Mouse (Mus musculus) bone marrow macrophage, adult 2 months (primary cell): ENCODE results near the gene Ppp6r2. TPM values are rescaled to one million over a fixed set of nuclear protein-coding genes. Genes with fewer than 3 reads are reported as not detected.

ENCODE experiments used
- H3K27ac ChIP-seq: 2 replicates; pipeline ENCODE4 v1.5.1; 2012; ENCODE audit warnings: low read depth, low read length; ENCODE audit not compliant: insufficient read depth
- H3K4me1 ChIP-seq: 2 replicates; pipeline ENCODE4 v1.6.1; 2012; ENCODE audit warnings: low read length; ENCODE audit not compliant: control insufficient read depth, insufficient read depth
- H3K4me3 ChIP-seq: 2 replicates; pipeline ENCODE4 v1.5.1; 2012; ENCODE audit warnings: mild to moderate bottlenecking, low read length, moderate library complexity; ENCODE audit not compliant: insufficient read depth
- CTCF ChIP-seq: IDR thresholded peaks from 2 replicates; pipeline ENCODE4 v1.5.1; 2012; ENCODE audit warnings: low read depth, mild to moderate bottlenecking, low read length, moderate library complexity
- POLR2A ChIP-seq: IDR thresholded peaks from 2 replicates; pipeline ENCODE4 v1.6.1; 2012; ENCODE audit warnings: mild to moderate bottlenecking, low read depth, low read length, borderline replicate concordance
- polyA plus RNA-seq: library from polyadenylated mRNA; stranded (reverse); fragments of >200 nt; gene quantifications from 2 replicates; pipeline ENCODE4 v1.2.4, GENCODE M21; 2012; ENCODE audit not compliant: missing spikeins, insufficient read depth, insufficient read length

Ppp6r2 gene
- polyA plus RNA-seq, 1 experiment: 31.6 TPM

- H3K4me1 ChIP-seq: peaks cover 38% of the 10 kb centered on the region
- peak; percentile 30 for TF ChIP-seq CTCF
- no peak for TF ChIP-seq POLR2A
- peak overlapping the region; percentile 96 for H3K27ac ChIP-seq
- H3K4me3 ChIP-seq: peak overlapping the region; percentile 65
These were observed 29.6 kb upstream of the Ppp6r2 start for GRCm38 (mm10) chr15:89181561-89182270.

DNA sequence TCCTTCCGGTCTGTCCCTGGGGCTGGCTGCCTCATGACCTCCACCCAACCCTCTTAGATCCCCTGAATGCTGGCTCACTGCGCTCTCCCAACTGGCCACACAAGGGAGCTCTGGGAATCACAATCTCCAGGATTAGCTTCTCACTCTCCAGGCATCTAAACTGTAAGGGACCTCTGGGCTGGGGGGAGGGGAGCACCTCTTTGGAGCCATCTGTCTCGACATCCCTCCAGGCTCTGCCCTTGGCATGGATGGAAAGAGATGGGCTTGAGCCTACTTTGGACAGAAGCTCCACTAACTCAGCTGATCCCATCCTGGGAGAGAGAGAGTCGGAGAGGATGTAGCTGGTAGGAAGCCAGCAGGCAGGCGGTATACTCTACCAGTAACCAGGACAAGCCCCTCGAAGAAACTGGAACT is 29.0 kb upstream of the Ppp6r2 start:
- H3K4me1 ChIP-seq: peaks cover 35% of the 10 kb centered on the region
- peak overlapping the region; percentile 42 for H3K4me3 ChIP-seq
- TF ChIP-seq POLR2A (no peak), CTCF (0 out of 2 replicates have a peak, but pooled peaks have one; percentile 25)
- peak overlapping the region; percentile 96 for H3K27ac ChIP-seq

DNA sequence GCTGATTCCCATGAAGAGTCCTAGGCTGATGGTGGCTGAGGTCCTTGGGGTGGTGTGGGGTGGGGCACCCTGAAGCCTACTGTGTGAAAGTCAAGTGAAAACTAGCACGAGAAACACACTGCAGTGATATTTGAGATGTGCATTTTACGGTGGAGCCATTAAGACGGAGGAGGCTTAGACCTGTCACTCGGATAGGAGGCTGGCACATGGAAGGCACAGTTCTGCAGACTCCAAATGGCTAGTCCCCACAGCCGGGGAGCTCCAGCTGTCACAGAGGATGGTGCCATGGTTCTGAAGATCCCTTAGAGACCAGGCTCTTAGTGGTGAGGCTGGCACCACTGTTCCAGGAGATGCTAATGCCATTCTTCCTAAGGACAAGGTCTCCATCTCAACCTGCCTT is 28.5 kb upstream of the Ppp6r2 start:
- Histone ChIP-seq H3K27ac (peak overlapping the region; percentile 96), H3K4me1 (peaks cover 35% of the 10 kb centered on the region), H3K4me3 (peak overlapping the region; percentile 42; the same call in 1 of the 2 replicates)
- TF ChIP-seq POLR2A (no peak), CTCF (no peak)

DNA sequence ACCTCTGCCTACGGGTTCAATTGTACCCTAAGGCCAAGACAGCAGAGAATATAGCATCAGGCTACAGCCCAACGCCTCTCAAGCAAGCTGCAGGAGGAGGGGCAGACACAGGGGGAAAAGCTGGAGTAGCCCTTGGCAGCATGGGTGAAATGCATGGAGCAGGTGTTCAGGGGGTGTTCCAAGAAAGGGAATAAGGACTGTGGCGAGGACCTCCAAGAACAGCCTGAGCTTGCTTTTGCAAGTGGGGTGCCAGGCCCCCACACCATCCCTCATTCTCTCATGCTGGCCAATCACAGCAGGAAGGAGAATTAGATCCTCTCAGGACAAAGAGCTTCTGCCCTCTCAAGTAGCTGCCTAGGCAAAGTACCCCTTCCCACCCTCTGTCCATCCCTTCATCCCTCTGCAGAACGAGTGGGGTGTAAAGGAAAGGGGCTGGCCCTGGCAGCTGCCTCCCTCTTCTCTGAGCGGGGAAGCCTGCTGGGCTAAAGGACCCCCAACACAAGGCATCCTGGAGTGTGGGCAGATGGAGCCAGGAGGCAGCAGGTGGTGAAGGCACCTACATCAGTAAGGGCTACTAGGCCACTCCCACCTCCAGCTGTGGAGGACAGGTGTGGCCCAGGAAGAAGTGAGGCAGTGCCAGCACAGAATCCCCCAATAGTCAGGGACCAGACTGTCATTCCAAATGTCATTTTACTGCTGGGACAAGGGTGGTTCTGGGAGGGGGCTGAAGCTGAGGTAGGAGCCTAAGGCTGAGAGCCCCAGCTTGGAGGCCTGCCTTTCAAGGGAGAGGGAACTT is 27.0 kb upstream of the Ppp6r2 start:
- Histone ChIP-seq H3K27ac (no peak overlapping the region), H3K4me1 (peaks cover 28% of the 10 kb centered on the region), H3K4me3 (no peak overlapping the region)
- TF ChIP-seq POLR2A (no peak), CTCF (no peak)

- Histone ChIP-seq H3K27ac (no peak overlapping the region), H3K4me1 (peaks cover 28% of the 10 kb centered on the region), H3K4me3 (no peak overlapping the region)
- no peak for TF ChIP-seq POLR2A
- no peak for TF ChIP-seq CTCF
These were observed 26.5 kb upstream of the Ppp6r2 start for GRCm38 (mm10) chr15:89184937-89185227.

DNA sequence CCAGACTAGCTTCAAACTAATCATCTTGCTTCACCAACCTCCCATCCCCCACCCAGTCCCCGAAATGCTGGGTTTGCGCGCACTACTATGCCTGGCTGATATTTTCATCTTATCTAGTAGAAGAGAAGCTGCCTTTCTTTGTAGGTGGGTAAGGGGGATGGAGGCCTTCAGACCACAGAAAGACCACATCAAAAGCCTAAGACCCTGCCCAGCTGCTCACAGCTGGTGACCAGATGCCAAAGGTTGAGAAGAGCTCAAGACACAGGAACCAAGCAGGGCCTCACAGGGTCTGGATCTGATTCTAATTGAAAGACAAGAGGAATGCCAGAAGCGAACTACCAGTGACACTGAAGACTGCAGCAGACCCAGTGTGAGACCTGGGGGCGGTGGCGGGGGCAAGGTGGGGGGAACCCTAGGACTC is 16.1 kb upstream of the Ppp6r2 start:
- Histone ChIP-seq H3K4me3 (peak overlapping the region; percentile 98), H3K27ac (no peak overlapping the region; the same call in 1 of the 2 replicates), H3K4me1 (peaks cover 19% of the 10 kb centered on the region)
- TF ChIP-seq POLR2A: no peak
- no peak for TF ChIP-seq CTCF

DNA sequence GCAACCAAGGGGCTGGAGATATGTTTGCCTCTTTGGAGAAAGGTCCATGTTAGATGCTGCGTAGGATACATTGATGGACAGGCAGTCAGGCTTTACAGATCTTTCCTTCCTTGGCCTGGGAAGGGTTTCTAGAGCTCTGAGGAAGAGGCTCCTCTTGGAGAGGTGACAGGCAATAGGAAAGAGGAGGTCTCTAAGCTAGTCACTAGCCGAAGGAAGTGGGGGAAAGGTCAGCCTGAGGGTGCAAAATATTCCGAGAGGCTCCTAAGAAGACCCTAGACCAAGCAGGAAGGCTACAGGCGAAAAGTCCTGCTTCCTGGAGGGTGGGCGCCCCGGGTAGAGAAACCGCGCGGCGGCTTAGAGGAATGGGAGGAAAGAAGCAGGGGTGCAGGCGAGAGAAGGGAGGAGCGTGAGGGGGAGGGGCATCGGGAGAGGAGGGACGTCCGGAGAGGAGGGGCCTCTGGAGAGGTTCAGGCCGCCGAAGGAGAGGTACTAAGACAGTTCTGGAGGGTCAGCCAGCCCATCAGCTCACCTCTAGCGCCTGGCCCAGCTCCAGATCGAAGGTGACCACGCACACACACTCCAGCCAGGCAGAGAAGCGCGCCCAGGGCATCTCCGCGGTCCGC is 15.6 kb upstream of the Ppp6r2 start:
- Histone ChIP-seq H3K4me3 (peak overlapping the region; percentile 98), H3K27ac (peak overlapping the region; percentile 91), H3K4me1 (peaks cover 14% of the 10 kb centered on the region)
- no peak for TF ChIP-seq POLR2A
- TF ChIP-seq CTCF: no peak

- TF ChIP-seq POLR2A (no peak), CTCF (peak; percentile 77)
- peak within 1 kb of the TSS; percentile 91 for H3K27ac ChIP-seq
- H3K4me3 ChIP-seq: peak within 1 kb of the TSS; percentile 98
- peaks cover 10% of the 10 kb centered on the region for H3K4me1 ChIP-seq
These were observed 15.0 kb upstream of the Ppp6r2 start, which contains the start of gene Dennd6b for GRCm38 (mm10) chr15:89196313-89196706. TSS of gene Dennd6b (minus strand) at chr15:89196496.

- Histone ChIP-seq H3K4me1 (peaks cover 10% of the 10 kb centered on the region), H3K4me3 (peak overlapping the region; percentile 98), H3K27ac (no peak overlapping the region)
- TF ChIP-seq POLR2A (no peak), CTCF (no peak)
These were observed 14.3 kb upstream of the Ppp6r2 start for GRCm38 (mm10) chr15:89197056-89197455.
